Mouse (Mus musculus) ZHBTc4 (cell line): ENCODE measurements around the gene Gpat3.

Source experiments
- DNase-seq: peaks from one replicate; pipeline ENCODE4 v3.0.0-alpha.2; 2011; ENCODE audit warnings: low read depth, low spot score

Gene Gpat3

GRCm38 (mm10) chr5:100914989-100915388 is 69.5 kb downstream of the Gpat3 start:
- DNase-seq = peak; percentile 72

GRCm38 (mm10) chr5:100915411-100915810 is 69.9 kb downstream of the Gpat3 start:
- DNase-seq = no peak

- no peak for DNase-seq
Observed at GRCm38 (mm10) chr5:100916416-100916815, 70.9 kb downstream of the Gpat3 start.

- peak; percentile 69 for DNase-seq
Observed at GRCm38 (mm10) chr5:100917252-100917774, 71.8 kb downstream of the Gpat3 start.

- DNase-seq = peak; percentile 74
Observed at GRCm38 (mm10) chr5:100919069-100919468, 73.6 kb downstream of the Gpat3 start.

GRCm38 (mm10) chr5:100929698-100930097 is 84.2 kb downstream of the Gpat3 start:
- DNase-seq = no peak

GRCm38 (mm10) chr5:100943716-100944115 is 98.2 kb downstream of the Gpat3 start:
- no peak for DNase-seq

- no peak for DNase-seq
Observed at GRCm38 (mm10) chr5:100945336-100945735, 99.8 kb downstream of the Gpat3 start.
